Mouse (Mus musculus) kidney, adult 2 months (tissue): Measurements from ENCODE around the gene Dram1.
A peak's percentile ranks its signal among the peaks of the same experiment; 100 is the strongest.

ENCODE experiments used
- CTCF ChIP-seq: fragments of 200-500 bp; conservative IDR thresholded peaks from 2 replicates; pipeline ENCODE4 v1.5.1; 2011; ENCODE audit warnings: low read depth, mild to moderate bottlenecking, control low read depth, low read length, moderate library complexity, mixed read lengths; ENCODE audit not compliant: insufficient read depth, insufficient read length
- POLR2A ChIP-seq: fragments of 200-500 bp; IDR thresholded peaks from one replicate; pipeline ENCODE4 v1.6.1; 2011; ENCODE audit warnings: low read depth, low read length, control low read depth

DNA sequence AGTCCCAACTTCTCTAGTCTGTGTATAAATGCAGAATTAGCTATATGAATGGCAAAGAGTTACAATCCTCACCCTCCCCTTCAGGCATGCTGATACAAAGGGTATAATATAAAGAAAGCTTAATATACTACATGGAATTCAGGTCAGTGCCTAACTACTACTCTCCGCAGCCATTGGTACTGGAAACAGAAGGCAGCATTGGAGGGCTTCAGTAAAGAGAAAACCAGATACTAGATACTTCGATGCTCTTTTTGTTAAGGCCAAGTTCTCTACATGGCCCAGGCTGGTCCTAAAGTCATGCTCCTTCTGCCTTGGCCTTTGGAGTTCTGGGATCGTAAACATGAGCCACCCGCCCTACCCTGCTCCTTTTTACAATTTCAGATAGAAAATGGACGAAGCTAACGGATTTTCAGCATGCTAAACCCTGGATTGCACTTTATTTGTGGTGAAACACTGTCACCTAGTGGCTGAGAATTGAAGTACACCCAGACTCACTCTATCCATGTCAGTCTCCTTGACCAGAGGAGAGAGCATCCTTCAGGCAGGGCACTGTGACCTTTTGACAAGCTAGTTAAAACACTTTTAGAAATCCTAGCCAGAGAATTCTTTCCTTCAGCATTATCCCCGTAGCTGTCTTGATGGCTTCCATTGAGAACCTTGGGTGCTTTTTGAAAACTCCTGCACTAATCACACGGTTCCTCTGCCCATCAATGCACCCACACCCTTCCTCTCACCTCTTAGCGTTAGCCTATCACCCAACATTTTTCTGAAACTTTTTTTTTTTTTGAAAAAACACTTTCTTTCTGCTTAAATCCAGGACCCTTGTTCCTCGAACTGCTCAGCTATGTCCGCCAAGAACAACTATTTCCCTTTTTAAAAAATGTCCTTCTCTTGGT, 51.5 kb downstream of the Dram1 start:
- TF ChIP-seq POLR2A = no peak
- peak; percentile 66 for TF ChIP-seq CTCF
